Mouse (Mus musculus): ENCODE data around the gene Tmigd3. TPM values are rescaled to one million over a fixed set of nuclear protein-coding genes. Genes with fewer than 3 reads are reported as not detected.

Tmigd3 gene
- total and polyA plus RNA-seq, 3 experiments, result 0.31 TPM; not detected in 2

GRCm38 (mm10) chr3:105890220-105890619, 19.5 kb downstream of the Tmigd3 start:
- H3K27ac ChIP-seq, result peak overlapping the region; percentile 55
- intact Hi-C loops (cut with DNase I), result no loop called here

GRCm38 (mm10) chr3:105891141-105891540, 20.4 kb downstream of the Tmigd3 start:
- H3K36me3 ChIP-seq (ENCODE audit: control insufficient read depth, insufficient read depth, low read length), result peaks cover 9% of the 10 kb centered on the region; the same call in 1 of the 2 replicates
- H3K79me2 ChIP-seq (replicated peaks; ENCODE audit: control insufficient read depth, insufficient read depth, low read length), result no peaks in the 10 kb centered on the region
- WGBS, result 64% methylated on average over 3 of the region's 3 CpGs
- no peak for DNase-seq
- intact Hi-C loops (cut with DNase I), result no loop called here
- H3K27me3 ChIP-seq (ENCODE audit: control insufficient read depth, insufficient read depth, low read length), result no peaks in the 10 kb centered on the region
- peaks cover 37% of the 10 kb centered on the region for H3K4me1 ChIP-seq (ENCODE audit: control insufficient read depth, insufficient read depth, low read length)
- H3K4me3 ChIP-seq, result no peak overlapping the region
- H3K9ac ChIP-seq (ENCODE audit: low read depth, low read length), result no peak overlapping the region
- peak overlapping the region; percentile 92 for H3K27ac ChIP-seq
- TF ChIP-seq POLR2A (IDR thresholded peaks at IDR 0.05; ENCODE audit: insufficient read depth, low read depth, low read length), result no peak
- TF ChIP-seq EP300 (IDR thresholded peaks at IDR 0.05; ENCODE audit: insufficient read depth, low read depth, low read length), result no peak
- no peak for TF ChIP-seq CTCF (IDR thresholded peaks at IDR 0.05)

More at GRCm38 (mm10) chr3:105890220-105890619, 19.5 kb downstream of the Tmigd3 start:
- no peak overlapping the region for H3K4me3 ChIP-seq
- TF ChIP-seq CTCF (IDR thresholded peaks at IDR 0.05), result no peak
- no peak for TF ChIP-seq POLR2A (IDR thresholded peaks at IDR 0.05; ENCODE audit: insufficient read depth, low read depth, low read length)
- TF ChIP-seq EP300 (IDR thresholded peaks at IDR 0.05; ENCODE audit: insufficient read depth, low read depth, low read length), result no peak
- H3K9ac ChIP-seq (ENCODE audit: low read depth, low read length), result no peak overlapping the region
- peaks cover 36% of the 10 kb centered on the region for H3K4me1 ChIP-seq (ENCODE audit: control insufficient read depth, insufficient read depth, low read length)
- H3K27me3 ChIP-seq (ENCODE audit: control insufficient read depth, insufficient read depth, low read length), result no peaks in the 10 kb centered on the region
- 43% methylated on average over 4 of the region's 4 CpGs for whole genome bisulfite sequencing
- peak in 1 of 2 experiments; percentile 44 for DNase-seq
- peaks cover 9% of the 10 kb centered on the region; the same call in 1 of the 2 replicates for H3K36me3 ChIP-seq (ENCODE audit: control insufficient read depth, insufficient read depth, low read length)
- H3K79me2 ChIP-seq (replicated peaks; ENCODE audit: control insufficient read depth, insufficient read depth, low read length), result no peaks in the 10 kb centered on the region

GRCm38 (mm10) chr3:105891760-105892571, 21.3 kb downstream of the Tmigd3 start:
- WGBS, result 27% methylated on average over 10 of the region's 10 CpGs
- Histone ChIP-seq H3K4me3 (no peak overlapping the region), H3K27me3 (ENCODE audit: control insufficient read depth, insufficient read depth, low read length) (no peaks in the 10 kb centered on the region), H3K4me1 (ENCODE audit: control insufficient read depth, insufficient read depth, low read length) (peaks cover 37% of the 10 kb centered on the region), H3K27ac (peak overlapping the region; percentile 92), H3K79me2 (replicated peaks; ENCODE audit: control insufficient read depth, insufficient read depth, low read length) (no peaks in the 10 kb centered on the region), H3K36me3 (ENCODE audit: control insufficient read depth, insufficient read depth, low read length) (peaks cover 9% of the 10 kb centered on the region; the same call in 1 of the 2 replicates), H3K9ac (ENCODE audit: low read depth, low read length) (peak overlapping the region; percentile 1; the same call in 1 of the 2 replicates)
- TF ChIP-seq POLR2A (IDR thresholded peaks at IDR 0.05; ENCODE audit: insufficient read depth, low read depth, low read length), result peak; percentile 39; the same call in 1 of the 2 replicates
- TF ChIP-seq CTCF (IDR thresholded peaks at IDR 0.05), result no peak
- peak; percentile 65 to 80 for DNase-seq
- intact Hi-C loops (cut with DNase I), result loop anchor here (2.0 kb wide), 1 partner anchor 13 kb away; no protein-coding TSS in a partner anchor

GRCm38 (mm10) chr3:105892572-105893495, 22.1 kb downstream of the Tmigd3 start:
- peaks cover 37% of the 10 kb centered on the region for H3K4me1 ChIP-seq (ENCODE audit: control insufficient read depth, insufficient read depth, low read length)
- no peaks in the 10 kb centered on the region for H3K27me3 ChIP-seq (ENCODE audit: control insufficient read depth, insufficient read depth, low read length)
- no peak overlapping the region for H3K4me3 ChIP-seq
- no peaks in the 10 kb centered on the region for H3K79me2 ChIP-seq (replicated peaks; ENCODE audit: control insufficient read depth, insufficient read depth, low read length)
- WGBS, result 53% methylated on average over 19 of the region's 19 CpGs
- H3K9ac ChIP-seq (ENCODE audit: low read depth, low read length), result 0 out of 2 replicates have a peak overlapping the region, but pooled peaks have one; percentile 1
- H3K27ac ChIP-seq, result peak overlapping the region; percentile 92
- H3K36me3 ChIP-seq (ENCODE audit: control insufficient read depth, insufficient read depth, low read length), result peaks cover 9% of the 10 kb centered on the region; the same call in 1 of the 2 replicates
- peak; percentile 49 to 71 for DNase-seq
- intact Hi-C loops (cut with DNase I), result loop anchor here (1.0 to 2.0 kb wide), 2 partner anchors 14 to 67 kb away; no protein-coding TSS in a partner anchor
- TF ChIP-seq POLR2A (IDR thresholded peaks at IDR 0.05; ENCODE audit: insufficient read depth, low read depth, low read length), result no peak
- TF ChIP-seq CTCF (IDR thresholded peaks at IDR 0.05), result 0 out of 2 replicates have a peak, but pooled peaks have one; percentile 12

- peaks cover 37% of the 10 kb centered on the region for H3K4me1 ChIP-seq (ENCODE audit: control insufficient read depth, insufficient read depth, low read length)
- H3K9ac ChIP-seq (ENCODE audit: low read depth, low read length), result no peak overlapping the region
- H3K4me3 ChIP-seq, result no peak overlapping the region
- WGBS, result 31% methylated on average over 6 of the region's 6 CpGs
- peak overlapping the region; percentile 92 for H3K27ac ChIP-seq
- H3K36me3 ChIP-seq (ENCODE audit: control insufficient read depth, insufficient read depth, low read length), result peaks cover 9% of the 10 kb centered on the region; the same call in 1 of the 2 replicates
- peak; percentile 74 to 87 for DNase-seq
- H3K79me2 ChIP-seq (replicated peaks; ENCODE audit: control insufficient read depth, insufficient read depth, low read length), result no peaks in the 10 kb centered on the region
- no peaks in the 10 kb centered on the region for H3K27me3 ChIP-seq (ENCODE audit: control insufficient read depth, insufficient read depth, low read length)
- intact Hi-C loops (cut with DNase I), result loop anchor here (1.0 to 2.0 kb wide), 3 partner anchors 15 to 93 kb away; partner anchors contain the start of gene Rap1a
- TF ChIP-seq POLR2A (IDR thresholded peaks at IDR 0.05; ENCODE audit: insufficient read depth, low read depth, low read length) (no peak), CTCF (IDR thresholded peaks at IDR 0.05) (no peak), EP300 (IDR thresholded peaks at IDR 0.05; ENCODE audit: insufficient read depth, low read depth, low read length) (peak; percentile 85)
These were observed 23.3 kb downstream of the Tmigd3 start for GRCm38 (mm10) chr3:105893941-105894391.

Measured in heart, adult 2 months (tissue).